Mouse (Mus musculus) C2C12 (cell line): ENCODE measurements around the gene Olfr1532-ps1.

ENCODE experiments used
- CEBPB ChIP-seq: IDR thresholded peaks from one replicate; pipeline ENCODE4 v1.6.1; 2011; ENCODE audit warnings: low read depth, mild to moderate bottlenecking, control low read depth, moderate library complexity
- CTCF ChIP-seq: IDR thresholded peaks from one replicate; pipeline ENCODE4 v1.5.1; 2011; ENCODE audit not compliant: control insufficient read depth, insufficient read depth, insufficient read length
- FOSL1 ChIP-seq: IDR thresholded peaks from one replicate; pipeline ENCODE4 v1.8.0; 2011; ENCODE audit warnings: mild to moderate bottlenecking, low read length; ENCODE audit not compliant: poor library complexity, insufficient read depth, severe bottlenecking
- MAX ChIP-seq: IDR thresholded peaks from one replicate; pipeline ENCODE4 v1.6.1; 2011; ENCODE audit warnings: mild to moderate bottlenecking, control low read depth
- MYOD1 ChIP-seq: IDR thresholded peaks from one replicate; pipeline ENCODE4 v1.6.1; 2011; ENCODE audit warnings: low read depth; ENCODE audit not compliant: control insufficient read depth, insufficient read length
- MYOG ChIP-seq: IDR thresholded peaks from one replicate; pipeline ENCODE4 v1.6.1; 2011; ENCODE audit not compliant: control insufficient read depth, insufficient read length; ENCODE audit errors: extremely low read depth
- USF1 ChIP-seq: IDR thresholded peaks from one replicate; pipeline ENCODE4 v1.6.1; 2011; ENCODE audit warnings: low read depth, mild to moderate bottlenecking, control low read depth, moderate library complexity

- TF ChIP-seq MAX: no peak
- TF ChIP-seq CEBPB: no peak
- no peak for TF ChIP-seq USF1
- no peak for TF ChIP-seq FOSL1
- no peak for TF ChIP-seq MYOG
- TF ChIP-seq CTCF: no peak
- no peak for TF ChIP-seq MYOD1
Observed at GRCm38 (mm10) chr7:106907676-106908075, at the start of gene Olfr1532-ps1.
